Mouse (Mus musculus): ENCODE data around the gene Il16. TPM values are rescaled to one million over a fixed set of nuclear protein-coding genes. Genes with fewer than 3 reads are reported as not detected.

Gene Il16
- polyA plus RNA-seq, 1 experiment: 15.7 TPM

DNA sequence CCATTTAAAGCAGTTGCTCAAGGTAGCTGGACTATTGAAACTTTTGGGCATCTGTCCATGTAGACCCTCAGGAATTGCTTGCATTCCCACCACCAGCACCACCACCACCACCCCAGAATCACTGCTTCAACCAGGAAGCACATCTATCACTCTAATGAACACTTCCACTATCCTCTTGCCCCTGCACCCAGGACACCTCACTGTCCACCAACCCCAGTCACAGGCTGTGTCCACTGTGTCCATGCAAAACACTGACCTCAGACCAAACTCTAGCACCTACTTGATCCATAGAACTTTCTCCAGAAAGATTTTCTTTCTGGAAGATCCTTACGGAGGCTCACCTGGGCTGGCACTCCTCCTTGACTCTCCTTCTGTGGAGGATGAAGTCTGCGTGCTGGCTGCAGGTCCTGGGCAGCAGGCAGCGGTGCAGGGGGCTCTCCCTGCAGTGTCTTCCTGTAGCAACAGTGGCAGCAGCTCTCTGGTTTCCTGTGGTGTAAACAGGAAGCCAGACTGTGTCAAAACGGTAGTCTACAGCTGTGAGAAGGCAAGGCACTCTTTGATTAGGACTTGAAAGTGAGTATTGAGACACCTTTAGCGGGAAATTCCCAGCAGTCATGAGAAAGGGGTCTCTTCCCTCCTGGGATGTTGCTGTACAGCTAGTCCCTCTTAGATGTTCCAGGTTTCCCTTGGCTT is 90.4 kb downstream of the Il16 start:
- WGBS: 23% methylated on average over 5 of the region's 5 CpGs
- DNase-seq: no peak
- TF ChIP-seq POLR2A (IDR thresholded peaks at IDR 0.05; ENCODE audit: borderline replicate concordance, extremely low read depth, low read depth, low read length) (peak; percentile 24; the same call in 1 of the 2 replicates), CTCF (IDR thresholded peaks at IDR 0.05; ENCODE audit: insufficient read depth, low read length) (no peak)
- Histone ChIP-seq H3K4me3 (replicated peaks; ENCODE audit: extremely low read depth, low read depth, low read length) (peak overlapping the region; percentile 55), H3K4me1 (ENCODE audit: control insufficient read depth, insufficient read depth, low read length) (peaks cover 7% of the 10 kb centered on the region; the same call in 1 of the 2 replicates)

DNA sequence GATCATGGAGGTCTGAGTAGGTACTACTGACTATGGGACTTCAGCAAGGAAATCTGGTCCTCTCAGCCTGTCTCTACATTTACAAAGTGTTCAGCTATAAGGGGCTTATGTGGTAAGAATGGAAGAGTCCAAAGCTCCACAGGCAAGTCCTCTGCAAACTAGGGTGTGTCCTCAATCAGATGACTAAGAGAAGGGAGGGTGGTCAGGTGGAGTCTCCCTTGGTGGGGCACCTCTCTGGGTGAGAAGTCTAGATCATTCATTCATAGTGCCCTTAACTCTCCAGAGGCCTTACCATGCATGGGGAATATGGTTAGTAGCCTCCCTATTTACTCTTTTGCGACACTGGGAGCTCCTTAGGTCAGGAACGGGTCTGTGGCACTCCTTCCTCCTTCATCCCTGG is 91.3 kb downstream of the Il16 start:
- Histone ChIP-seq H3K4me1 (ENCODE audit: control insufficient read depth, insufficient read depth, low read length) (peaks cover 7% of the 10 kb centered on the region; the same call in 1 of the 2 replicates), H3K4me3 (replicated peaks; ENCODE audit: extremely low read depth, low read depth, low read length) (peak overlapping the region; percentile 49)
- no peak for DNase-seq
- WGBS: 71% methylated on average over 2 of the region's 2 CpGs
- no peak for TF ChIP-seq POLR2A (IDR thresholded peaks at IDR 0.05; ENCODE audit: borderline replicate concordance, extremely low read depth, low read depth, low read length)
- TF ChIP-seq CTCF (IDR thresholded peaks at IDR 0.05; ENCODE audit: insufficient read depth, low read length): no peak

DNA sequence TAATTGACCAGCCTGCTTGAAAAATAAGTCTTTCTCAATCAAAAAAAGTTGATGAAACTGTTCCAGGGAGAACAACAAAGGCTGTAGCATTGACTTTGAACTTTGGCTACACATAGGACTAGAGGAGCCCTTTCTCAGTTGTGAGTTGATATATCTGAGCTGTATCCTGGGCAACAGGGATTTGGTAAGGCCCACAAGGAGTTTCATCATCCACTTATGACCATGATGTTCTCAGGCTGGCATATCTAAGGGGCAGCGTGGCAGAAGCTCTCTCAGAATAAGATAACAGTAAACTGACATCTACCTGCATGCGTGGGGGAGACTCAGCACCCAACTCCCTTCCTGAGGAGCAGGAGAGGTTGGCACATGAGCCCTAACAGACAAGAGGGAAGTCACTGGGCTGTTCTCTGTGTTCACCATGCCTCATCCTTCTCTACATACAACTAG is 91.9 kb downstream of the Il16 start:
- DNase-seq: no peak
- Histone ChIP-seq H3K4me1 (ENCODE audit: control insufficient read depth, insufficient read depth, low read length) (peaks cover 4% of the 10 kb centered on the region; the same call in 1 of the 2 replicates), H3K4me3 (replicated peaks; ENCODE audit: extremely low read depth, low read depth, low read length) (peak overlapping the region; percentile 25)
- 75% methylated on average over 2 of the region's 2 CpGs for WGBS
- TF ChIP-seq POLR2A (IDR thresholded peaks at IDR 0.05; ENCODE audit: borderline replicate concordance, extremely low read depth, low read depth, low read length): no peak
- TF ChIP-seq CTCF (IDR thresholded peaks at IDR 0.05; ENCODE audit: insufficient read depth, low read length): no peak

DNA sequence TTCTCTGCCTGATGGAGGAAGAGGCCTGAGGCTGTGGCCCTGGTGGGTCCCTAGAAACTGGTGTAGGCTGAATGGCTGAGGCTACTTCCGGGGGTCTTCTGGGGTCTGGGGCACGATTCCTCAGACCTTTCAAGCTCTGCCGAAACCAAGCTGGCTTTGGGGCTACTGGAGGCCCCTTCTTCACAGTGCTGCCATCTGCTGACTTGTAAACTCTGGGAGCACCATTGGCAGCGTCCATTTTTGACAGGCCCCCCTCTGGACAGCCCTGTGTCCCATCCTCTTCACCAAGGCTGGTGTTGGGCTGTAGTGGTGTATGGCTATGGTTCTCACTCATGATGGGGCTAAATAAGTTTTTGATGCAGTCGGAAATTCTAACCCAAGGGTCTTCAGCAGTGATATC is 93.0 kb downstream of the Il16 start:
- WGBS: 79% methylated on average over 5 of the region's 5 CpGs
- DNase-seq: no peak
- no peak overlapping the region for H3K4me3 ChIP-seq (replicated peaks; ENCODE audit: extremely low read depth, low read depth, low read length)
- H3K4me1 ChIP-seq (ENCODE audit: control insufficient read depth, insufficient read depth, low read length): peaks cover 4% of the 10 kb centered on the region; the same call in 1 of the 2 replicates
- TF ChIP-seq CTCF (IDR thresholded peaks at IDR 0.05; ENCODE audit: insufficient read depth, low read length) (no peak), POLR2A (IDR thresholded peaks at IDR 0.05; ENCODE audit: borderline replicate concordance, extremely low read depth, low read depth, low read length) (no peak)

DNA sequence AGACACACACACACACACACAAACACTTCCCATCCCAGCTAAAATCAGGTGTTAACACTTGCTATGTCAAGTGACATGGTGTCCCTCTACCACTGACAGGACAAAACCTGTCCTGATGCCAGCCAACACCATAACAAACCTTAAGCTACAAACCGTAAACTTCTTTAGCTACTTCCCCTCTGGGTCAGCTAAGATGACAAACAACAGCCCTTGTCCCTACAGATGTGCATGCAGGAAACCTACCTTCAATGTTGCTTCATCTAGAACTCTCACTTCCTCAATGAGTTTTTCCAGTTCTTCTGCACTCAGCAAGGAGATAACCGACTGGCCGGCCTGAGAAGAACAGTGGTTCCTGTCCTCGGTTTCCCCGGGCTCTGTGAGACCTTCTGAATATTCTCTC is 94.9 kb downstream of the Il16 start:
- TF ChIP-seq CTCF (IDR thresholded peaks at IDR 0.05; ENCODE audit: insufficient read depth, low read length) (no peak), POLR2A (IDR thresholded peaks at IDR 0.05; ENCODE audit: borderline replicate concordance, extremely low read depth, low read depth, low read length) (no peak)
- no peak for DNase-seq
- H3K4me1 ChIP-seq (ENCODE audit: control insufficient read depth, insufficient read depth, low read length): peaks cover 3% of the 10 kb centered on the region; the same call in 1 of the 2 replicates
- 75% methylated on average over 5 of the region's 5 CpGs for WGBS
- H3K4me3 ChIP-seq (replicated peaks; ENCODE audit: extremely low read depth, low read depth, low read length): no peak overlapping the region

GRCm38 (mm10) chr7:83648807-83649206 is 96.7 kb downstream of the Il16 start:
- no peak for DNase-seq
- no peak for TF ChIP-seq POLR2A (IDR thresholded peaks at IDR 0.05; ENCODE audit: borderline replicate concordance, extremely low read depth, low read depth, low read length)
- TF ChIP-seq CTCF (IDR thresholded peaks at IDR 0.05; ENCODE audit: insufficient read depth, low read length): no peak
- no peak overlapping the region for H3K4me3 ChIP-seq (replicated peaks; ENCODE audit: extremely low read depth, low read depth, low read length)
- H3K4me1 ChIP-seq (ENCODE audit: control insufficient read depth, insufficient read depth, low read length): no peaks in the 10 kb centered on the region; the same call in 1 of the 2 replicates
- 43% methylated on average over 7 of the region's 7 CpGs for WGBS

GRCm38 (mm10) chr7:83645476-83645875 is 100.0 kb downstream of the Il16 start:
- 73% methylated on average over 5 of the region's 5 CpGs for WGBS
- no peak overlapping the region for H3K4me3 ChIP-seq (replicated peaks; ENCODE audit: extremely low read depth, low read depth, low read length)
- H3K4me1 ChIP-seq (ENCODE audit: control insufficient read depth, insufficient read depth, low read length): no peaks in the 10 kb centered on the region; the same call in 1 of the 2 replicates
- TF ChIP-seq POLR2A (IDR thresholded peaks at IDR 0.05; ENCODE audit: borderline replicate concordance, extremely low read depth, low read depth, low read length) (no peak), CTCF (IDR thresholded peaks at IDR 0.05; ENCODE audit: insufficient read depth, low read length) (no peak)
- no peak for DNase-seq

DNA sequence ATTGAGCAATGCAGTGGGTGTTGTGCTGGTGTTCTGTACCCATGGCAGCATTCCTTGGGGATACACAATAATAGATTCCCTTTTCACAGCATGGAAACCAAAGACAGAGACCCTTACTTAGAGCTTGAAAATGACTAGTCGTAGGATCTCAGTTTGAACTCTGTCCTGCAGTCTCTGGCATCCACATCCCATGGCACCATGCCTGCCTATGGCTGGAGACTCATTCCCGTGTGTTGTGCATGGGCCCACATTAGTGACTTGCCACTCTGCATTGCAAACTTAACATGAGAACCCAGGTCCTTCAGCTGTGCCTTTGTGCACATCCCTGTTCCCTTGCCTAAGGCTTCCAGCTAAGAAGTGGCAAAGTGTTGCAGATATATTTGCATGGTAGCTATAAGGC is 100.8 kb downstream of the Il16 start:
- TF ChIP-seq POLR2A (IDR thresholded peaks at IDR 0.05; ENCODE audit: borderline replicate concordance, extremely low read depth, low read depth, low read length) (no peak), CTCF (IDR thresholded peaks at IDR 0.05; ENCODE audit: insufficient read depth, low read length) (no peak)
- H3K4me1 ChIP-seq (ENCODE audit: control insufficient read depth, insufficient read depth, low read length): no peaks in the 10 kb centered on the region; the same call in 1 of the 2 replicates
- WGBS: 90% methylated on average over 2 of the region's 2 CpGs
- DNase-seq: no peak
- H3K4me3 ChIP-seq (replicated peaks; ENCODE audit: extremely low read depth, low read depth, low read length): no peak overlapping the region

DNA sequence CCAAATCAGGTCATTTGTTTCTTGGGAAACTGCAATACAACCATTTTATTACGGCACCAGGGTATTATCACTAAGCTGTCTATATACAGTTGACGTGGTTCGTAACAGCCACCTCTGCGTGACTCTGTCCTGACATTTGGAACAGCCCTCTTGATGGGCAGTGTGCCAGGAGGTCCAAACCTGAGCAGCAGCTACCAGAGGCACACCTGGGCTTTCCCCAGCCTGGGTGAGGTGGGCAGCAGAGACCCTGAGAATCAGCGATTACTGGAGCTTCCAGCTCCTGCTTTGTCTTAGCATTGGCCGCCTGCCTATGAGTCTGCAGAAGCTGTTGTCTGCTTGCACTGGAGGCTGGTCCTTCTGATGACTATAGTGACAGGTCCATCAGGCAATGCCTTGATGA is 101.9 kb downstream of the Il16 start:
- Histone ChIP-seq H3K4me3 (replicated peaks; ENCODE audit: extremely low read depth, low read depth, low read length) (no peak overlapping the region), H3K4me1 (ENCODE audit: control insufficient read depth, insufficient read depth, low read length) (no peaks in the 10 kb centered on the region; the same call in 1 of the 2 replicates)
- no peak for DNase-seq
- no peak for TF ChIP-seq CTCF (IDR thresholded peaks at IDR 0.05; ENCODE audit: insufficient read depth, low read length)
- no peak for TF ChIP-seq POLR2A (IDR thresholded peaks at IDR 0.05; ENCODE audit: borderline replicate concordance, extremely low read depth, low read depth, low read length)
- WGBS: 87% methylated on average over 6 of the region's 6 CpGs

- no peak overlapping the region for H3K4me3 ChIP-seq (replicated peaks; ENCODE audit: extremely low read depth, low read depth, low read length)
- TF ChIP-seq CTCF (IDR thresholded peaks at IDR 0.05; ENCODE audit: insufficient read depth, low read length): no peak
- no peak for TF ChIP-seq POLR2A (IDR thresholded peaks at IDR 0.05; ENCODE audit: borderline replicate concordance, extremely low read depth, low read depth, low read length)
- 68% methylated on average over 2 of the region's 2 CpGs for WGBS
- no peak for DNase-seq
- no peaks in the 10 kb centered on the region; the same call in 1 of the 2 replicates for H3K4me1 ChIP-seq (ENCODE audit: control insufficient read depth, insufficient read depth, low read length)
Measured at GRCm38 (mm10) chr7:83641163-83641562, 104.4 kb downstream of the Il16 start.

Data from lung, adult 2 months (tissue).